Mouse (Mus musculus): ENCODE results near the gene Fiz1.

GRCm38 (mm10) chr7:5016057-5016456 is 1.6 kb upstream of the Fiz1 start:
- TF ChIP-seq CTCF (IDR thresholded peaks at IDR 0.05) = no peak
- TF ChIP-seq POLR2A (IDR thresholded peaks at IDR 0.05; ENCODE audit: insufficient read depth, low read depth, low read length) = no peak

All from heart, adult 2 months (tissue).